Mouse (Mus musculus) lung, adult 2 months (tissue): Measurements from ENCODE around the gene Gm21988.

Experiments used
- CTCF ChIP-seq: fragments of 200-500 bp; IDR thresholded peaks from 2 replicates; pipeline ENCODE4 v1.5.1; 2011; ENCODE audit warnings: mild to moderate bottlenecking, low read length, control low read depth; ENCODE audit not compliant: insufficient read depth
- POLR2A ChIP-seq: fragments of 200-500 bp; IDR thresholded peaks from 2 replicates; pipeline ENCODE4 v1.6.1; 2011; ENCODE audit warnings: low read depth, mild to moderate bottlenecking, control low read depth, low read length, borderline replicate concordance; ENCODE audit errors: extremely low read depth

GRCm38 (mm10) chr11:70284757-70285156, 45.1 kb upstream of the Gm21988 start:
- TF ChIP-seq CTCF (no peak), POLR2A (no peak)
